Mouse (Mus musculus) megakaryocyte, embryonic 14.5 days (primary cell): ENCODE data around the gene Gm12258.
"Not testable (repeated sequence)": the region's sequence is repeated elsewhere in the genome, so short reads cannot be mapped to it uniquely, and the experiment has no call there.

Experiments
- FLI1 ChIP-seq: IDR thresholded peaks from 2 replicates; pipeline ENCODE4 v1.6.1; 2012; ENCODE audit warnings: low read length, inconsistent platforms, mixed read lengths
- GATA1 ChIP-seq: IDR thresholded peaks from 3 replicates; pipeline ENCODE4 v1.6.1; 2012; ENCODE audit warnings: mixed read lengths, low read length, inconsistent platforms, borderline replicate concordance

DNA sequence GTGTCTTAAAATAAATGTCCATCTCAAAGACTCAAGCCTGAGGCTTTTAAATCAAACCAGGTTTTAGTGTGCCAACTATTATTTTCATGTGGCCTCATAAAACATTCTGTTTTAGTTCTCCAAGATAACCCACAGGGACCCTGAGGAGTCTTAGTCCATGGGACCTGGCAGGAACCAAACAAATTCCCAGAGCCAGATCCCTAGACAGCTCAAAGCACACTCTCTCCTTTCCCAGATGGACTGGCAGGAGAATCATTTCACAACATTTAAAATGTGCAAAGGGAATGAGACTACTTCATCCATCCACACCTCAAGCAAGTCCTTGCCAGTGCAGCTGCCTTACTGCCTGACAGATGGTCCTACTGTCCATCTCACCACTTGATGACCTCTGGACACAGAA lies 8.0 kb upstream of the Gm12258 start, which contains the start of gene Olfr311:
- not testable (repeated sequence) for TF ChIP-seq GATA1, FLI1
